Mouse (Mus musculus): ENCODE results near the gene Tmem179b.
A peak's percentile ranks its signal among the peaks of the same experiment; 100 is the strongest.

Gene Tmem179b

DNA sequence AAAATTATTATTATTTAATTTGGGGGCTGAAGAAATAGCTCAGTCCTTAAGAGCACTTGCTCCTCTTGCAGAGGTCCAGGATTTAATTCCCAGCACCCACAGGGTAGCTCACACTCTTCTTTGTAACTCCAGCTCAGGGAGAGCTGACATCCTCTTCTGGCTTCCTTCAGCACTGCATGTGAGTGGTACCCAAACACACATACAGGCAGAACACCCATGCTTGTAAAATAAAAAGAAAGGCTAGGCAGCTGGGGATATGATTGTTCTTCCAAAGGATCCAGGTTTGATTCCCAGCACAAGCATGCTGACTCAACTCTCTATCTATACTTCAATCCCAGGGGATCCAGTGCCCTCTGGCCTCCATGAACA, 24.7 kb upstream of the Tmem179b start:
- no peak for DNase-seq (ENCODE audit: low read depth, low spot score)

DNA sequence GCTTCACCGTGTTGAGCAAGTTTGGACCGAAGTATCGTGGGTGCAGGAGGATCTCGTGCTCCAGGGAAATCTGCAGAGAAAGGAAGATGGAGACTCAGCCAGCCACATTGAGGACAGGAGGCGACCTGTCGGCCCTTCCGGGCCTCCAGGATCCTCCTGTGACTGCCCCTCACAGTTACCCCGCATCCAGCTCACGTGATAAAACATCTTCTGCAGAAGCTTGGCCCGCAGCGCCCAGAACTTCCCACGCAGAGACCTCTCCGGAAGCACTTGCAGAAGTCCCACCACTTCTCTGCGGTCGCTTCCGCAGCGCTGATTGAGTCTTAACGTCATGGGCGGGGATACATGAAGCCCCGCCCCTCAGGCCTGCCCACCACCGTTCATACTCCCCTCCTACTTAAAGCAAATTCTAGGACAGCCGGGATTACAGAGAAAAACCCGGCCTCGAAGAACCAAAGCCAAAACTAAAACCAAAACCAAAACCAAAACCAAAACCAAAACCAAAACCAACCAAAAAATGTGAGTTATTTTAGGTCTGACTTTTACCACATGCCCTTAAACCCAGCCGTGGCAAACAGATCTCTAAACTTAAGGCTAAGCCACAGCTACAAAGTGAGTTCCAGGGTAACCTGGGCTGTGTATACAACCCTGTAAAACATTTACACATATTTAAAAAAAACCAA, 24.1 kb upstream of the Tmem179b start, which contains the start of gene Polr2g:
TSS of gene Polr2g (minus strand) at position 314 of the 683 bp plus-strand sequence.
- no peaks in the 10 kb centered on the region for H3K27me3 ChIP-seq (ENCODE audit: control insufficient read depth, insufficient read depth, low read length, poor library complexity, severe bottlenecking)

More for the DNA sequence above, 24.7 kb upstream of the Tmem179b start:
- Histone ChIP-seq H3K36me3 (ENCODE audit: control insufficient read depth, insufficient read depth, low read length, poor library complexity, severe bottlenecking) (peaks cover 11% of the 10 kb centered on the region; the same call in 1 of the 2 replicates), H3K27me3 (ENCODE audit: control insufficient read depth, insufficient read depth, low read length, poor library complexity, severe bottlenecking) (no peaks in the 10 kb centered on the region)

GRCm38 (mm10) chr19:8790171-8790570, 15.9 kb upstream of the Tmem179b start:
- Histone ChIP-seq H3K36me3 (ENCODE audit: control insufficient read depth, insufficient read depth, low read length, poor library complexity, severe bottlenecking) (peaks cover 24% of the 10 kb centered on the region), H3K27me3 (ENCODE audit: control insufficient read depth, insufficient read depth, low read length, poor library complexity, severe bottlenecking) (no peaks in the 10 kb centered on the region)
- DNase-seq (ENCODE audit: low read depth, low spot score) = no peak

More for the DNA sequence above, 24.1 kb upstream of the Tmem179b start, which contains the start of gene Polr2g:
- H3K36me3 ChIP-seq (ENCODE audit: control insufficient read depth, insufficient read depth, low read length, poor library complexity, severe bottlenecking) = peaks cover 17% of the 10 kb centered on the region
- peak; percentile 93 for DNase-seq (ENCODE audit: low read depth, low spot score)

GRCm38 (mm10) chr19:8789171-8789570, 14.9 kb upstream of the Tmem179b start:
- no peak for DNase-seq (ENCODE audit: low read depth, low spot score)
- Histone ChIP-seq H3K36me3 (ENCODE audit: control insufficient read depth, insufficient read depth, low read length, poor library complexity, severe bottlenecking) (peaks cover 17% of the 10 kb centered on the region), H3K27me3 (ENCODE audit: control insufficient read depth, insufficient read depth, low read length, poor library complexity, severe bottlenecking) (no peaks in the 10 kb centered on the region)

- Histone ChIP-seq H3K36me3 (ENCODE audit: control insufficient read depth, insufficient read depth, low read length, poor library complexity, severe bottlenecking) (peaks cover 12% of the 10 kb centered on the region), H3K27me3 (ENCODE audit: control insufficient read depth, insufficient read depth, low read length, poor library complexity, severe bottlenecking) (no peaks in the 10 kb centered on the region)
- no peak for DNase-seq (ENCODE audit: low read depth, low spot score)
Measured at GRCm38 (mm10) chr19:8788521-8788920, 14.3 kb upstream of the Tmem179b start.

GRCm38 (mm10) chr19:8786008-8786781, 11.9 kb upstream of the Tmem179b start, which contains the start of gene Taf6l:
Gene Taf6l (minus strand): TSS chr19:8786417.
- peak; percentile 97 for DNase-seq (ENCODE audit: low read depth, low spot score)
- H3K36me3 ChIP-seq (ENCODE audit: control insufficient read depth, insufficient read depth, low read length, poor library complexity, severe bottlenecking) = no peaks in the 10 kb centered on the region
- H3K27me3 ChIP-seq (ENCODE audit: control insufficient read depth, insufficient read depth, low read length, poor library complexity, severe bottlenecking) = no peaks in the 10 kb centered on the region

DNA sequence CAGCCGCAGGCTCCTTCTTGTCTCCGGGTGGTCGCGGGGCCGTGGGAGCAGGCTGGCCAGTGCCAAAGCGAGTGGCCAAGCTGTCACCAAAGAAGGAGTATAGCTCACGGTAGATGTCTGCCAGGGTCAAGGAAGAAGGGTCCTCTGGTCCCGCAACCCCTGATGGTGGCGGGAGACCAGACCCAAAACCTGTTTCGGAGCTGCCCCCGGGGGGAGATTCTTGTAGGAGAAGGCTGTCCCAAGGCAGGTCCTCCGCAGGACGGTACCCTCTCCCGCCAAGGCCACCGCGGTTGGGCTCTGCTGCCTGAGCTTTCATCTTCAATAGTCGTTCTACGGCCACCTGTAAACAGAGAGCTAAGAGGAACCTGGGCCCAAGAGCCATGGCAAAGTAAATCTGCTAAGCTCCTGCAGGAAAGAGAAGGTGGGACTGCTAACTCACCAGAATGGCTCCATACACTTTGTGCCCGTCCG, 719 bp upstream of the Tmem179b start:
- Histone ChIP-seq H3K27me3 (ENCODE audit: control insufficient read depth, insufficient read depth, low read length, poor library complexity, severe bottlenecking) (no peaks in the 10 kb centered on the region), H3K36me3 (ENCODE audit: control insufficient read depth, insufficient read depth, low read length, poor library complexity, severe bottlenecking) (no peaks in the 10 kb centered on the region)
- DNase-seq (ENCODE audit: low read depth, low spot score) = no peak

DNA sequence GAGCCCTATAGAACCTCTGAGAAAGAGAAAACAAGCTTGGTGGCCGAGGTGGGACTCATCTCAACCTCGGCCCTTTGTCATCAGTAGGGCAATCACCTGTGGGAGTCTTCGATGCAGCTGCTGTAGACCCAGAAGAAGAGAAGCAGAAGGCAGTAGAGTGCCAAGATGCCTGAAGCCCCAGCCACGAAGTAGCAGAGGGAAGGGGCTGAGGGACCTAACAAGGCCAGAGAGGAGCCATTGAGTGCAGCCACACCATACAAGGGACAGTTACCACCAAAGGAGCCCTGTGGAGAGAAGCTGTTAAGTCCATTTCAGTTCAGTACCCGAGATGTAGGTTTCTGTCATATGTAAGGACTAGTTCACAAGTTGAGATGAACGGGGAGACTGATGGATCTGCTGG, 858 bp downstream of the Tmem179b start:
- 0 out of 2 replicates have a peak, but pooled peaks cover 2% of the 10 kb centered on the region for H3K36me3 ChIP-seq (ENCODE audit: control insufficient read depth, insufficient read depth, low read length, poor library complexity, severe bottlenecking)
- no peak for DNase-seq (ENCODE audit: low read depth, low spot score)
- no peaks in the 10 kb centered on the region for H3K27me3 ChIP-seq (ENCODE audit: control insufficient read depth, insufficient read depth, low read length, poor library complexity, severe bottlenecking)

GRCm38 (mm10) chr19:8772996-8773395, 1.3 kb downstream of the Tmem179b start:
- no peak for DNase-seq (ENCODE audit: low read depth, low spot score)
- Histone ChIP-seq H3K36me3 (ENCODE audit: control insufficient read depth, insufficient read depth, low read length, poor library complexity, severe bottlenecking) (0 out of 2 replicates have a peak, but pooled peaks cover 2% of the 10 kb centered on the region), H3K27me3 (ENCODE audit: control insufficient read depth, insufficient read depth, low read length, poor library complexity, severe bottlenecking) (no peaks in the 10 kb centered on the region)

DNA sequence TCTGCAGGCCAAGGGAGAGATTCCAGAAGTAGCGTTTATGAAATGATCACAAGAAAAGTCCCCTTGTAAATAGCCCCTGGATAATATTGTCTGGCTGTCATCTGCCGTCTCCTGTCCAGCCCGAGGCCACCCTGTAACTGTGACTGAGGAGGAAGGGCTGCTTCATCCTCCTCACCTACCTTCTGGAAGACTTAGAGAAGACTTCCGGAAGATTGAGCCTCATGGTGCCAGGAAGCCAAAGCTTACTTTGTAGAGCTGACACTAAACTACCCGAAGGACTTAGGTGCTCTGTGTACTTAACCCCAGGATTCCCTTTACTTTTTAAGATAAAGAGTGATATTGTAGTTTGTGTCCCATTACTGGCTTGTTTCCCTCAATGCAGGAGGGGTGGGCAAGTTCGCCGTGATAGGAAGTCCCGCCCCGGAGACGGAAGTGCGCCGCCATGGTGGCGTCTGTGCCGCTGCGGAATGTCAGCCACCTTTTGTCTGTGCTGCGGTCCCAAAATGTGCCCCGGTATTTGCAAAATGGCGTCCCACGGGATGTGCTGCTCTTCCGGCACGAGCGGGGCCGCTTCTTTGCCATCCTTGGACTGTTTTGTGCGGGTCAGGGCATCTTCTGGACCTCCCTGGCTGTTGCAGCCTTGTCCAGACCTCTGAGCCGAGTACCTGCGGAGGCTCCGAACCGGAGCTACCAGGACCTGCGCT, 3.5 kb downstream of the Tmem179b start, which contains the start of gene Tmem223:
TSS of gene Tmem223 (plus strand) at position 430 of the 704 bp plus-strand sequence.
- DNase-seq (ENCODE audit: low read depth, low spot score) = peak; percentile 84
- no peaks in the 10 kb centered on the region for H3K27me3 ChIP-seq (ENCODE audit: control insufficient read depth, insufficient read depth, low read length, poor library complexity, severe bottlenecking)
- peaks cover 10% of the 10 kb centered on the region; the same call in 1 of the 2 replicates for H3K36me3 ChIP-seq (ENCODE audit: control insufficient read depth, insufficient read depth, low read length, poor library complexity, severe bottlenecking)

GRCm38 (mm10) chr19:8765562-8765961, 8.7 kb downstream of the Tmem179b start:
- Histone ChIP-seq H3K36me3 (ENCODE audit: control insufficient read depth, insufficient read depth, low read length, poor library complexity, severe bottlenecking) (peaks cover 26% of the 10 kb centered on the region), H3K27me3 (ENCODE audit: control insufficient read depth, insufficient read depth, low read length, poor library complexity, severe bottlenecking) (no peaks in the 10 kb centered on the region)
- DNase-seq (ENCODE audit: low read depth, low spot score) = no peak

DNA sequence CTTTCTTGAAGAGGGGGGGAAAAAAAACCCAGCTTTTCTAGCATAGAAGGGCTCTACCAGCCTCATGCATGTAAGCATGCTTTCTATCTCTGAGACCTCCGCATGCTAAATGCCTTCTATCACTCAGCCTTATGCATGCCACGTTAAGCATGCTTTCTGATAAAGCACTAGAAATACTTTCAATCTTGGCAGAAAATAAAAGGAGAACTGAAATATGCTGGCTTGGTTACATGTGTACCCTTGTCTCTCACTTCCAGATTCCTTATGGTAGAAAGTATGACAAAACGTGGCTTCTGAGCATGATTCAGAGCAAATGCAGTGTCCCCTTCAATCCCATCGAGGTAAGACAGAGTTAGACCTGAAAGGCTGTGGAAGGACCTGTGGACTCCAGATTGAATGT, 11.0 kb downstream of the Tmem179b start:
- DNase-seq (ENCODE audit: low read depth, low spot score) = peak; percentile 17
- Histone ChIP-seq H3K36me3 (ENCODE audit: control insufficient read depth, insufficient read depth, low read length, poor library complexity, severe bottlenecking) (peaks cover 25% of the 10 kb centered on the region), H3K27me3 (ENCODE audit: control insufficient read depth, insufficient read depth, low read length, poor library complexity, severe bottlenecking) (no peaks in the 10 kb centered on the region)

DNA sequence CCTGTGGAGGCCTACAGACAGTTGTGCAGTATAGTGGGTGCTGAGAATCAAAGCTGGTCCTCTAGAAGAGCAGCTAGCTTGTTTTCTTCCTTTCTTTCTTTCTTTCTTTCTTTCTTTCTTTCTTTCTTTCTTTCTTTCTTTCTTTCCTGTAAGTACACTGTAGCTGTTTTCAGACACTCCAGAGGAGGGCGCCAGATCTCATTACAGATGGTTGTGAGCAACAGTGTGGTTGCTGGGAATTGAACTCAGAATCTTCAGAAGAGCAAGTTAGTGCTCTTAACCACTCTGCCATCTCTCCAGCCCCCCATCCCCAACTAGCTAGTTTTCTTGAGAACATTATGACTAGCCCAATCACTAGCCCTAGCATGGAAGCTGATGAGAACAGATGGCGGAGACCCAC, 13.5 kb downstream of the Tmem179b start:
- no peak for DNase-seq (ENCODE audit: low read depth, low spot score)
- Histone ChIP-seq H3K36me3 (ENCODE audit: control insufficient read depth, insufficient read depth, low read length, poor library complexity, severe bottlenecking) (peaks cover 16% of the 10 kb centered on the region), H3K27me3 (ENCODE audit: control insufficient read depth, insufficient read depth, low read length, poor library complexity, severe bottlenecking) (no peaks in the 10 kb centered on the region)

GRCm38 (mm10) chr19:8758899-8759298, 15.4 kb downstream of the Tmem179b start:
- peaks cover 1% of the 10 kb centered on the region for H3K36me3 ChIP-seq (ENCODE audit: control insufficient read depth, insufficient read depth, low read length, poor library complexity, severe bottlenecking)
- DNase-seq (ENCODE audit: low read depth, low spot score) = no peak
- no peaks in the 10 kb centered on the region for H3K27me3 ChIP-seq (ENCODE audit: control insufficient read depth, insufficient read depth, low read length, poor library complexity, severe bottlenecking)
